Mouse (Mus musculus) cortical plate, adult 2 months (tissue): ENCODE results near the gene Acbd3.

Experiments
- CTCF ChIP-seq: fragments of 200-500 bp; IDR thresholded peaks from 2 replicates; pipeline ENCODE4 v1.5.1; 2011; ENCODE audit warnings: mild to moderate bottlenecking, control low read depth, low read length; ENCODE audit not compliant: insufficient read depth; ENCODE audit errors: extremely low read depth
- POLR2A ChIP-seq: fragments of 200-500 bp; IDR thresholded peaks from 2 replicates; pipeline ENCODE4 v1.6.1; 2011; ENCODE audit warnings: mild to moderate bottlenecking, low read length, control low read depth; ENCODE audit not compliant: insufficient read depth; ENCODE audit errors: extremely low read depth

GRCm38 (mm10) chr1:180781250-180781649 lies 55.4 kb downstream of the Acbd3 start:
- TF ChIP-seq CTCF (no peak), POLR2A (no peak)
